Mouse (Mus musculus): ENCODE measurements around the gene Dnaic2.
A peak's percentile ranks its signal among the peaks of the same experiment; 100 is the strongest.

Gene Dnaic2

DNA sequence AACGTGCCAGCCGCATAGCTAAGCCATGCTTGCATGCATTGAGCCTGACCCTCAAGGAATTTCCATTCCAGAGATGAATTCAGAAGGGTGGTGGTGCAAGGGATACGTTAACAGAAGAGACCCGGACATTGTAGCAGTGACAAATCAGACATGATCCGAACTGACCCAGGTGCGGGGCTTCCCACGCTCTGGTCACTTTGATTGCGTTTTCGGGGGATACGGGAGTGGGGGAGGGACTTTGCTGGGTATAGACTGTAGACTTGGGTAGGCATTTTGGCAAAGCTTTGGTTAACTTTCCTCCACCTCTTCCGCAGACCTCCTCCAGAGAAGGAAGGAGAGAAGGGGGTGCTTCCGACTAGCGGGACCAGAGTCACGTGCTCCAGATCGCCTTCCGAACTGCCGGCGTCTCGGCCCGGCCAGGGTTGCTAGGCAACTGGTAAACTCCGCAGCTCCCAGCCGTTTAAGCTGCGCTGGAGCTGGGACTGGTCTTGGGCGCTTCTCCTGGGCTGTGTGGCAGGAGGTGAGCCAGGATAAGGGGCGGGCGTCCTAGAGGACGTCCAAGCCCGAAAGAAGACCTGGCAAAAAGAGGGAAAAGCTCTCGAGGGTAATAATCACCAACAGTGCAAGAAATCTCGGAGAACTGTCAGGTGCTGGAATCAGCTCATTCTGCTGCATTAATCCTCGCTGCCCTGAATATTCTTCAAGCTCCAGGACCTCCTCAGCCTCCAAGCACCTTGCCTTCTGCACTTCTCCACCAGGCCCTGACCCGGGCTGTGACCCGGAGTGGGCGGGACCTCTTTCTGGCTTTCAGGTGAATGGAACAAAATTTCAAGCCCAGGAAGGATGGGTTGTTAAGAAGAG, at the start of gene Dnaic2:
Gene Dnaic2, plus strand, starts transcription at position 444 of the 861 bp plus-strand sequence.
- DNase-seq (ENCODE audit: low read depth, low spot score) = peak; percentile 88

DNA sequence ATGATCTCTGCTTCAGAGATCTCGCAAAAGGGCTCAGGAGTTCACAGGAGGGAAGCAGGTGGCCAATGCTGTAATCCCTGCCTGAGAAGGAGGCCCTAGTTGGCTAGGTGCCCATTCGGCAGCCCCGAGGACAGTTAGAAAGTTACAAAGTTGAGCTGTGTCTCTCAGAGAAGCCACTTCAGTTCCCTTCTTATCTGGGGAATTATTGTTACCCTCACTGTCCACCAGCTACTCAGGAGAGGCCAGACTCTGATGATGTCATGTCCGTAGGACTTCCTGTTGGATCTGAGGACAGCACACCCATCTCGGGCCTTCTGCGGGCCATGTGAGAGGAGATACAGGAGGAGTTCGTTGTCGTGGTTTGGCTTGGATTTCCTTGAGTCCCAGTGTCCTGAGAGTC, 47.6 kb upstream of the Dnaic2 start:
- DNase-seq (ENCODE audit: low read depth, low spot score) = no peak

DNA sequence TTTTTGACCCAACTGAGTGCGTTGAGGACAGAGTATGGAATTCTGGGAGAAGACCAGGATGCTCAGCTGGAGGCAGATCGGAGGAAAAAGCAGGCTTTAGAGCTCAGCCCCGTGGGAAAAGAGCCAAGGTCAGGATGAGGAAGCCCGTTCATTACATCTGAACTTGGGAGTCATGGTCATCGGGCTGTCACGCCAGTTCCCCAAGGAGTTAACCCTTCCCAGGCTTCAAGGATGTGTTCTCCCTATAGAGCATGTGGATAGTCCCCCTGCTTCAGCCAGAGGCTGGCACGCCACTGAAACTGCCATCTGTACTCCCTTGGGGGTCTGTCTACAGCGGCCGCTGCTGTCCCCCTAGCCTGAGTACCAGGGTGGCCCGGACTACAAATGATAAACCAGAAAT, 46.9 kb upstream of the Dnaic2 start:
- no peak for DNase-seq (ENCODE audit: low read depth, low spot score)

DNA sequence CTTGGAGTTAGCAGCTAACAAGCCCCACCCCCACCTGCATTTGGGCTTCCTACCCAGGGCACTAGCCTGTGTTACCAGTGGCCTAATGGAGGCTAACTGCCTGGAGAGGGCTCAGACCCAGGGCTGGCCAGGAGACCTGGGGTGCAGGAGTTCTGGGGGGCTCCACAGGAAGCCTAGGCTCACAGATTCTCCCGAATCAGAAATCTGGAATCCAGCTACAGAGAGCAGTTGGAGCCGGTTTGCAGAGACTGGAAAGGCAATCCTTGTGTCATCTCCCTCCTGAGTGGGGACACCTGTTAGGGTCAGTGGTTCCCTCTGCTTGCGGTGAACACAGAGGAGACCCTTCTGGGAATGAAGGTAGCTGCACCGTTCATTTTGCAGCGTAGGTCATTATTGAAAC, 46.2 kb upstream of the Dnaic2 start:
- DNase-seq (ENCODE audit: low read depth, low spot score) = no peak

DNA sequence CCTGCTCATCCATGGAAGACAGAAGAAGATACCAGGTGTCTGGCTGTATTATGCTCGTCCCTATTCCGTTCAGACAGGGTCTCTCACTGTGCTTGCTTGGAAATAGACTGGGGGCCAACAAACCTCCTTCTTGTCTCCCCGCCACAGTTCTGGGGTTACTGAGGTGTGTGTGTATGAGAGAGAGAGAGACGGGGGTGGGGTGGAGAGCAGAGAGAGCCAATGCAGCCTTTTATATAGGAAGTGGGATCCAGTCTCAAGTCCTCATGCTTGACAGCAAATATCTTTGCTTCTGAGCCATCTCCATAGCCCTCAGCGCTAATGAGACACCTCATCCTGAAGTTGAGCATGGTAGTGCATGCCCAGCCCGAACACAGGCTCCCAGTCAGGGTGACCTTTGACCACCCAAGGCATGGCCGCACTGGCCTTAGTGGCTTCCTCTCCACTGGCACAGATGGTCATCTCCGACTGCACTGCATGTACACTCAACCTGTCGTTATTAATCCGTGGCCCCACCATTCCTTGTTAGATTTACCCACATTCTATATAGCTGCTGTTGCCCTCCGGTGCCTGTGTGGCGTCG, 44.8 kb upstream of the Dnaic2 start:
- DNase-seq (ENCODE audit: low read depth, low spot score) = no peak

DNA sequence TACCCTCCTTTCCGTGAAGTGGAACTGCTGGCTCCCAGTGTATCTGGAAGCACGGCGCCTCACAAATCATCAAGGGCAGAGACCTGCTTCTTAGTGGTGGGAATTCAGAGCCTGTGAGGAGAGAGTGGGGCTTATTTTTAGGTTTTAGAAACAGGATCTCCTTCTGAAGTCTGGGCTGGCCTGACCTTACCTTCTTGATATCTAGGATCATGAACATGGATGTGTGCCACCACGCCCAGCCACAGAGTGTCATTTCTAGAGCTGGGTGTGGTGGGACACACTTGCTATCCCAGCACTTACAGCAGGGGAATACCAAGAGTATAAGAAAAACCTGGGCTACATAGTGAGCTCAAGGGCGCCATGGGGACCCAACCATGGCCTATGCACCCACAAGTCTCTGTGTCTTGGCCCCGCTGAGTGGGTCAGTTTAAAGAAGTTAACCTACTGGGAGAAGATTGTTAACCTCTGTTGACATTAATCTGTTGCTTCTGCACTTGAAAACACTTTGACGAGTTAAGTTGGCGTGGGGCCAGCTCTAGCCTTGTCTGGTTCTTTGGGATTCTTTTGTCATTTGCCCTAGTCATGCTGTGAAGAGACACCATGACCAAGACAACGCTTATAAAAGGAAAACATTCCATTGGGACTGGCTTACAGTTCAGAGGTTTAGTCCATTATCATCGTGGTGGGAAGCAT, 44.0 kb upstream of the Dnaic2 start:
- DNase-seq (ENCODE audit: low read depth, low spot score) = peak; percentile 79

DNA sequence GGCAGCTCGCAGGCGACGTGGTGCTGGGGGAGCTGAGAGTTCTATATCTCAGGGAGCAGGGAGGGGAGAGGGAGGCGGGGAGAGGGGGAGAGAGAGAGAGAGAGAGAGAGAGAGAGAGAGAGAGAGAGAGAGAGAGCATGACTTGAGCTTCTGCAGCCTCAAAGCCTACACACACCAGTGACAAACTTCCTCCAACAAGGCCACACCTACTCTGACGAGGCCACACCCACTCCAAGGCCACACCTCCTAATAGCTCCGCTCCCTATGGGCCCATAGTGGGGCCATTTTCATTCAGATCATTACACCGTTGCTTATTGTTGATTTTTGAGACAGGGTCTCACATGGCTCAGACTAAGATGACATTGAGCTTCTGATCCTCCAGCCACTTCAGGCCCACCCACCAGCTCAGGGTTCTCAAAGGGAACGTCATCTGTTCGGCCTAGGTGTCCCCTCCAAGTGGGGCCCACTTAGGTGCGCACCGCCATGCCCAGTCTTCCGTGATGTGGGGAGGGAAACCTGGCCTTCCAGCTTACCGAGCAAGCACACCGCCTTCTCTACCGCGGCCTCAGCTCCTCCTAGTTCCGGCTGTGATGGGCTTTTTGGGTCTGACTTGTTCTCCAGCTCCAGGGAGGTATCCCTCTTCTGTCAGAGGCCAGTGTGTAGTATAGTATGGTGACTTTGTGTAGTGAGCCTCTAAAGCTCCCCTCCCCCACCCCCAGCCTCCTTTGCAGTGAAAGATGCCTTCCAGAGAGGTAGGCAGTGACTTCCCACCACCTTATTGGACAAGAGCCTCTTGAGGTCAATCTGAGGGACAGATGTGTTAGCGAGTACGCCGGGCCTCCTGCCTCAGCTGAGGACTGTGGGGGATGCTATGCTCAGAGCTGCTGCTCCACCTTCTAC, 43.2 kb upstream of the Dnaic2 start:
- peak; percentile 86 for DNase-seq (ENCODE audit: low read depth, low spot score)

DNA sequence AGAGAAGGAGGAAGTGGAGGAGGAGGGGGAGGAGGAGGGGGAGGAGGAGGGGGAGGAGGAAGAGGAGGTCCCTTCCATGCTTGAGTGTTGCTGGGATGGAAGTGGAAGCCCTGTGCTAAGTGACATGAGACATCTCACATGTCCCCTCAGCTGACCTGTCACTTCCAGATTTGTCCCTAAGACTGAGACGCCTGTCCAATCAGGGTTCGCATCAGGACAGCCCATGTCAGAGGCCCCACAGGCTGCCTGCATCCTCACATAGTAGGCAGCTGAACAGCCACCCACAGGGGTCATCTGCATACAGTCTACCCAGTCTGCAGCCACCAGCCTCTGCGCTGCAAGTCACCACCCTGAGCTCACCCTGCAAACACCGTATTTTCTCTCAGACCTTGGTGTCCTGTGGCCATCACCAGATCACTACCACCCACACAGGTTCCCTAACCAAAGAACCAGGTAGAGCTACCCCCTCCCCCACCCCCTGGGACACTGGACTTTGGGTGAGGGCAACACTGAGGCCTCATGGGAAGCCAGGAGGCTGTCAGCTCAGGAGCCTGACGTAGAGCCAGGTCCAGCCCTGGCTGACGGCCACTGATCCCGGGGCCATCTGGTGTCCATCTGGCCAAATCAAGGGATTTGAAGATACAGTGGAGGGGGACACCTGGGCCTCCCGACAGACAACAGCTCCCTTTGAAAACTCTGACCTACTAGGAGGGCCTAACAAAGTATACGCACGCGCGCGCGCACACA, 42.4 kb upstream of the Dnaic2 start:
- DNase-seq (ENCODE audit: low read depth, low spot score) = no peak

DNA sequence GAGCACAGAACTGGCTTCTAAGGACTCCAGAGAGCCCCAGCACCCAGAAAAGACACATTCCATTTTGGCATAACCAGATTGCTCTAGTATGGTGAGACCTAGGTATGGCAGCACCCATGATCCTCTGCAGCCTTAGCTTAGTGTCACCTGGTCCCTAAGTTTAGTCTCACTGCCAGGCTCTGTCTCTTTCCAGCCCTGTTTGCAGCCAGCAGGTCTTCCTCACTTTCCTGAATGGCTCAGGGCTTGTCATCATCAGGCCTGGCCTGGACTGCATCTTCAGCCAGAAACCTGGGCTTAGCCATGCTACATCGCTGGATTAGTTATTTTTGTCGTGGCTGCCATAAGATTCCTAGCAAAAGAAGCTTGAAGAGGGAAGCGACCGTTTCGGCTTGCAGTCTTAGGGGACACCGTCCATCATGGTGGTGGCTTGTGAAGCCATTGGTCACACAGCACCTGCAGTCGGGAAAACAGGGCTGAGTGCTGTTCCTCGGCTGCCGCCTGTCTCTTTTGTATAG, 41.6 kb upstream of the Dnaic2 start:
- DNase-seq (ENCODE audit: low read depth, low spot score) = no peak

DNA sequence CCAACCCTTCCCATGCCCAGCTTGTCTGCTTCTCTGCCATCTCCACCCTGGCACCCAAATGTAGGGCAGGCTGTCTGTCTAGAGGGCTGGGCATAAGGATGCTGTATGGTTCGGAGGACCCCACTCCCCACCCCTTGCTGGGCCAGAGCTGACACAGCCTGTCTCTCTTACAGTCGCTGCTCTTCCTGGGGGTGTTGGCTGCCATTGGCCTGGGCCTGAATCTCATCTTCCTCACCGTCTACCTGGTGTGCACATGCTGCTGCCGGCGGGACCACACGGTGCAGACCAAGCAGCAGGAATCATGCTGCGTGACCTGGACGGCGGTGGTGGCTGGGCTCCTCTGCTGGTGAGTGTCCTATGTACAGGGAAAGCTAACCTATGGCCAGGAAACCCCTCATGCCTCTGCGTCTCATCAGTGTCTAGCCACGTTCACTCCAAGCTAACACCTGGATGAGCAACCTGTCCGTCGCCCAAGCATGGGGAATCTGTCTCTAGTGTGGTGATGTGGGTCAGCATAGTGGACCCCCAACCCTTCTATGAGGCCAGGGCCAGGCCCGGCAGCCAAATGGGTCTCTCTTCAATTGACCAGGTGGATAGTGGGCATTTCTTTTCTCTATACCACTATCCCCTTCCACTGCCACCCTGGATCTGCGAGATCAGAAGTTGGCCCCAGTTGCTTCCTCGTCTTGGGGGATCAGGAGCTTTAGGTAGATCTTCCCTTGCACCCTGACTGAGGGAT, 40.8 kb upstream of the Dnaic2 start:
- DNase-seq (ENCODE audit: low read depth, low spot score) = no peak

DNA sequence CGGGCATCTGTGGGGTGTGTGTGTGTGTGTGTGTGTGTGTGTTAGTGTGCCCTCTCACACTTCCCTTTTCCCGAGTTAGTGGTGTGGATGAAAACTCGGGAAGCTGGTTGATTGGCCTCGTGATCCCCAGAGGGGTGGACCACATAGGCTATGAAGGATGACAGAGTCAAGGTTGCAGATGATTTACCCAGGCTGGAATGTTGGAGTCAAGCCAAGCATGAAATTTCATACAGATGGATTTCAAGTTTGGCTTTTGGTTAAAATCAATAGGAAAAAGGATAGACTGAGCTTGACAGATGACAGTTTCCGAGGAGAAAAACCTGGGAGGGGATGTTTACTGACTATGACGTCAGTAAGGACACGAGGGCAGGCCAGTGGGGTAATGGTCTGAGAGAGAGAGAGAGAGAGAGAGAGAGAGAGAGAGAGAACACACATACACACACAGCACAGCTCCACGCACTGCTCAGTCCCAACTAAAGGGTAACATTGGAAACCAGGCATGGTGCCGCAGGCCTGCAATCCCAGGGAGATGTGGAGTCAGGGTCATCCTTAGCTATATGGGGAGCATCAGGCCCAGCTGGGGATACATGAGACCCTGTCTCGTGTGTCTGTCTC, 39.5 kb upstream of the Dnaic2 start:
- no peak for DNase-seq (ENCODE audit: low read depth, low spot score)

DNA sequence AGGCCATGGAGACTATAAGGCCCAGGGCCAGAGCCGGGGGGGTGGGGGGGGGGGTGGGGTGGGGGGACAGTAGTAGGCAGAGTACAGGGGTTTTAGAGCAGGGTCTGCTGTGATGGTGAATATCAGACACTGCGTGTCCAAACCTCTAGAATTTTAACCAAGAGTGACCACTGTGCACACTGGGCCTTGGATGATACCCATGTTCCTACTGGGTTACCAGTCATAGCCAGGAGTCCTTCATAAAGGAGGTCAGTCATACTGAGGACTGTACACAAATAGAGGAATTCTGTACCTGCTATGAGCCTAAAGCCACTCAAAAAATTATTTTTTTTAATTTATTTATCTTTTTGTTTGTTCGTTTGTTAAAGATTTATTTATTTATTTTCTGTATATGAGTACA, 38.5 kb upstream of the Dnaic2 start:
- DNase-seq (ENCODE audit: low read depth, low spot score) = no peak

DNA sequence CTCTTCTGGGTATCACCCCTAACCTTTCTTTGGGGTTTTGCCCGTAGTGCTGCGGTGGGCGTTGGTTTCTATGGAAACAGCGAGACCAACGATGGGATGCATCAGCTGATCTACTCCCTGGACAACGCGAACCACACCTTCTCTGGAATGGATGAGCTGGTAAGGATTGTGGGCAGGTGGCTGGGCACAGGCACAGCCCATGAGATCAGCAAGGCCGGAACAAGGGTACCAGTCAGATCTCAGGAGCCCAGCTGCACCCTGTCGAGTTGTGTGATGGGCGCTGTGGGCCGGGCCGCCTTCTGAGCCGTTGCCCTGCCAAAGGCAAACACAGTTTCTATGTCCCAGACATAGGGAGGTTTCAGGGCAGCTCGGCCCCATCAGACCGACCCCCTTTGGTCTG, 37.0 kb upstream of the Dnaic2 start:
- DNase-seq (ENCODE audit: low read depth, low spot score) = no peak

DNA sequence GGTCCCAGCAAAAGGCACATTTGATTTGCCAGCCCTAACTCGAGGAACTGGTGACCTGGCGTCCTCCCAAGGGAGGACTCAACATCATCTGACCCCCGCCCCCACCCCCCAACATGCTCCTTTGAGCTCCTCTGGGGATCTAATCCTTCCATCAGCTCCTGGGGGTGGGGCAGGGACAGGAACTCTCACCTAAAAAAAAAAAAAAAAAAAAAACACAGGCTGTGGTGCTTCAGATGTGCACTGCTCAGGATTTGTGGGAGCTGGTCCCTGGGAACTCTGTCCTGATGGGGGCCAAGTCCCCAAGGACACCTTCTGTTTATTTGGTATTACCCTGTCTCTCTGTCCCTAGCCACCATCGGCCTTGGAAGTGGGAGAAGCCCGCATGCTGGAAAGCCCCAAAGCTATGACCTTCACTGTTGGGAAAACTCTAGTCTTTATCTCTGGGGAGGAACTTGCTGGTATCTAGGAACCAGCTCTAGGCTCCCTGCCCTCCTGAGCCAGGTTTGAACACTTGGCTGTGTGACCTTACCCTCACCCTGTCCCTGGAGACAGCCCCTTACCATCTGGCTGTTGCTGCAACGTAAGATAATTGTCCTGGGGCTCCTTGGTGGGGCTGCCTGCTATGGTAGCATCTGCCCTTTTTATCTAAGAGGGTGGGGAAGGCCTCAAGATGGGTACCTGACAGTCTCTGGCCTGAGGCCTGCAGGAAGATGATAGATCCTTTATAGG, 35.6 kb upstream of the Dnaic2 start:
- peak; percentile 50 for DNase-seq (ENCODE audit: low read depth, low spot score)

DNA sequence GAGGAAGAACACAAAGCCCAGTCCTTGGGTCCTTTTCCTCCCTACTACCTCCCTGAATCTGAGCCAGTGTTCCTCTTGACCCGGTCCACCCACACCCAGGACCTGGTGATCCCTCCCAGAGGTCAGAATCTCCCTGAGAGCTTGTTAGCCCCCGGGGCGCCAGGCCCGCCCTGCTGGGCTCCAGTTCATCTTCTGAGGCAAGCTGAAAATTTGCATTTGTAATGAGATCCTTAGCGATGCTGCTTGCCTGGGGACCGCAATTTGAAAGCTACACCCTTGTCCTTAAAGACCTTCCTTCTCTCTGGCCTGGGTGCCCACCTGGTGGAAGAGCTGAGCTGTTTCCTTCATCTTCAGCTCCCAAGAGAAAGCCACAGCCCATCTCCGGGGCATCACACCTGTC, 34.6 kb upstream of the Dnaic2 start:
- DNase-seq (ENCODE audit: low read depth, low spot score) = peak; percentile 79

DNA sequence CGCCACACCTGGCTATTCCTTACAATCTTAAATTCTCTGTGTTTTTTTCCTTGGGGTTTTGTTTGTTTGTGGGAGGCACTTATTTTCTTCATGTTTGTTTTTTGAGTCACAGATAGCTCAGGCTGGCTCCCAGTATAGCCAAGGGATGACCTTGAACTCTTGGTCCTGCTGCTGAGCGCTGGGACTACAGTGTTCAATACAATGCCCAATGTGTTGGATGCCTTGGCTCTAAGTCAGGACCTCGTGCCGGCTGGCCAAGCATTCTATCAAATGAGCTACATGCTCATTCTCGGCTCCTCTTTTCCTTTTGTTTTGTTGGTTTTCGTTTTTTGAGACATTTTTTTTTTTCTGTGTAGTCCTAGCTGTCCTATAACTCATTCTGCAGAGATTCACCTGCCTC, 33.8 kb upstream of the Dnaic2 start:
- no peak for DNase-seq (ENCODE audit: low read depth, low spot score)

DNA sequence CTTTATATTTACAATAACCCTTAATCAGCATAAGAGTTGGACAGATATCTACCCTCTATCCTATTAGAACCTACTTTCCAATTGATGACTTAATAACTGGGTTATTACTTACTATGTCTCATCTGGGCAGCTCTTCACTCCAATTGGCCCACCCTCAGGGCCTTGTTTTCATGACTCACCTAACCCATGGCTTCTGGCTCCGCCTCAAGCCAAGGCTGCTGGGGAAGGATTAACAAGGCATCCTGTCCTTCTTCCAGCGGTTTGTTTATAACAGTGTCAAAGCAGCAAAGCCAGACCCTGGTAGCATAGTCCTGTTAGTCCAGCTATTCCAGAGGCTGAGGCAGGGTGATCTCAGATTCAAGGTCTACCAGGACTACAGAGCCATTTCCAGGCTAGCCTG, 32.8 kb upstream of the Dnaic2 start:
- DNase-seq (ENCODE audit: low read depth, low spot score) = no peak

DNA sequence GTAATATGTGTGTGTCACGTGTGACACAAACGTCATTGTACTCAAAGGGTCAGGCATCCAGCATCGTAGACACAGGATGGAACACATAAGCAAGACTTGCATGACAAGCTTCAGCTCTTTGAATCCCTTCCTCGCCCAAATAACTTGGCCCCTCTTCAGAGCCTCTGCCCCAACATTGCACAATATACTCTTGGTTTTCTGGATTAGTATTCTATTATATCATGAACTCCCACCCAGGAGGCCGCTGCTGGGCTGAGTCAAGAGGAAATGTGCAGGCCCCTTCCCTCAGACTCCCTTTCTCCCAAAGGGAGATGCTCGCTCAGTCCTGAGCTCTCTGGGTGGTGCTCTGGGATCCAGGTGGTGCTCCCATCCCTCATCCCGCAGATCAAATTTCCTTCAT, 28.7 kb upstream of the Dnaic2 start:
- no peak for DNase-seq (ENCODE audit: low read depth, low spot score)

DNA sequence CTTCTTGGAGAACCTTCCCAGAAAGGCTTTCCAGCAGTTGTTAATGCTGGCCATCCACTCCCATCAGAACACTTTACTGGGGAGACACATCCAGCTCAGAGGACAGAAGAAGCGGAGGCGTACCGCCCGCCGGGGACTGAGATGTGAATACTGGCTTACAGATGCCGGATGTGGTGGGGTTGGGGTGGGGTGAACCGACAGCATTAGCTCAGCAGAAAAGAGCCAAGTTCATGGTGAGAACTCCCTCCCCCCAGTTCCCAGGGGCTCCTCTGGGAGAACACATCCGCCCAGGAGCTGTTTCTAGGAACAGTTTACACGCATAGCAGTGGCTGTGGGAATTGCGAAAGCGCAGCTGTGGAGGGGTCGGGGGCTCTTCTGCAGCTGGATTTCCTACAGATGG, 27.7 kb upstream of the Dnaic2 start:
- DNase-seq (ENCODE audit: low read depth, low spot score) = no peak

All from ES-CJ7 (cell line).